Comparison of ENCODE assay signal across 7 mouse cellular contexts in the genomic region with DNA sequence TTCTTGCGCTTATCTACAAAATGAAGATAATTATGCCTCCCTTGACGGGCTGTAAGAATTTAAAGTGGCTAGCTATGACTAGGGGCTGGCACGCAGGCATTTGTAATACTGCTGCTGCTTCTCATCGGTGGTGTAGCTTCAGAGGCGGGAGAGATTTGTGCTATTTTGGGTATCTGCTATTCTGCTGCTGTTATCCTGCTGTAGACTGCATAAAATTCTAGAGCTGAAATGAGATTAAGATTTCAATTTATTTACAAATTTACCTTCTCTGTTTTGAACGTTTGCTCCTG. TPM values are rescaled to one million over a fixed set of nuclear protein-coding genes. Genes with fewer than 3 reads are reported as not detected.
DNase-seq lines count a peak whose midpoint lies in the region; ATAC-seq and TF ChIP-seq lines count a peak whose summit lies in the region.

No protein-coding gene starts in this region.

- H3K36me3 ChIP-seq in forebrain, embryonic 11.5 days (ENCODE audit: control insufficient read depth, insufficient read depth, low read length) = no peaks in the 10 kb centered on the region
- no peaks in the 10 kb centered on the region for H3K36me3 ChIP-seq in limb, embryonic 10.5 days

- no peak for ATAC-seq in forebrain, embryonic 11.5 days (replicated peaks; ENCODE audit: low FRiP score)

- TF ChIP-seq CTCF in lung, adult 2 months (IDR thresholded peaks at IDR 0.05; ENCODE audit: insufficient read depth, low read length) = no peak
- no peak for TF ChIP-seq CTCF in olfactory bulb, adult 2 months (IDR thresholded peaks at IDR 0.05; ENCODE audit: insufficient read depth, low read depth, low read length)

- WGBS in lung, adult 2 months = 56% methylated on average over 6 of the region's 6 CpGs
- WGBS in forebrain, embryonic 11.5 days = 71% methylated on average over 6 of the region's 6 CpGs
- 69% methylated on average over 6 of the region's 6 CpGs for WGBS in limb, embryonic 10.5 days
- WGBS in olfactory bulb, adult 2 months = 12% methylated on average over 6 of the region's 6 CpGs

- DNase-seq in lung, adult 2 months = no peak
- DNase-seq in lung, postnatal 25 days (ENCODE audit: low spot score) = no peak
- no peak for DNase-seq in forebrain, embryonic 11.5 days (ENCODE audit: low spot score)
- no peak for DNase-seq in limb, embryonic 10.5 days (ENCODE audit: low spot score)
- no peak for DNase-seq in thymus, postnatal 25 days
- DNase-seq in layer of hippocampus, postnatal 36 days = no peak

- peak overlapping the region; percentile 91 for H3K9ac ChIP-seq in forebrain, embryonic 11.5 days (ENCODE audit: low read length)

- peak overlapping the region; percentile 71 for H3K4me3 ChIP-seq in lung, adult 2 months (replicated peaks; ENCODE audit: extremely low read depth, low read depth, low read length)
- peak overlapping the region; percentile 95 for H3K4me3 ChIP-seq in forebrain, embryonic 11.5 days (ENCODE audit: low read depth, low read length)
- peak overlapping the region; percentile 100 for H3K4me3 ChIP-seq in limb, embryonic 10.5 days
- peak overlapping the region; percentile 86 for H3K4me3 ChIP-seq in olfactory bulb, adult 2 months (ENCODE audit: insufficient read depth, low read depth, low read length)

- no peaks in the 10 kb centered on the region for H3K9me3 ChIP-seq in forebrain, embryonic 11.5 days (ENCODE audit: control insufficient read depth, low read length)
- H3K9me3 ChIP-seq in limb, embryonic 10.5 days (replicated peaks) = no peaks in the 10 kb centered on the region

- peak overlapping the region; percentile 83 for H3K4me2 ChIP-seq in forebrain, embryonic 11.5 days (ENCODE audit: low read depth, low read length, severe bottlenecking)

- H3K27me3 ChIP-seq in forebrain, embryonic 11.5 days (ENCODE audit: control insufficient read depth, insufficient read depth, low read length) = no peaks in the 10 kb centered on the region
- no peaks in the 10 kb centered on the region for H3K27me3 ChIP-seq in limb, embryonic 10.5 days (ENCODE audit: low read depth, poor library complexity, severe bottlenecking)

- H3K4me1 ChIP-seq in lung, adult 2 months (ENCODE audit: control insufficient read depth, insufficient read depth, low read length) = peaks cover 4% of the 10 kb centered on the region
- peaks cover 7% of the 10 kb centered on the region; the same call in 1 of the 2 replicates for H3K4me1 ChIP-seq in forebrain, embryonic 11.5 days (replicated peaks; ENCODE audit: control insufficient read depth, insufficient read depth, low read length)
- H3K4me1 ChIP-seq in limb, embryonic 10.5 days = peaks cover 19% of the 10 kb centered on the region
- peaks cover 12% of the 10 kb centered on the region for H3K4me1 ChIP-seq in olfactory bulb, adult 2 months (ENCODE audit: control insufficient read depth, insufficient read depth, low read length)

- H3K27ac ChIP-seq in forebrain, embryonic 11.5 days (ENCODE audit: low read depth, low read length) = no peak overlapping the region
- H3K27ac ChIP-seq in limb, embryonic 10.5 days = no peak overlapping the region
- peak overlapping the region; percentile 92 for H3K27ac ChIP-seq in olfactory bulb, adult 2 months (ENCODE audit: insufficient read depth, low read depth, low read length)

- TF ChIP-seq POLR2A in lung, adult 2 months (IDR thresholded peaks at IDR 0.05; ENCODE audit: borderline replicate concordance, extremely low read depth, low read depth, low read length) = no peak
- no peak for TF ChIP-seq POLR2A in olfactory bulb, adult 2 months (IDR thresholded peaks at IDR 0.05; ENCODE audit: insufficient read depth, low read depth, low read length)

RNA-seq across cellular contexts. Expression of a gene that starts 1.1 kb away (rescaled TPM):
- polyA plus RNA-seq in lung, adult 2 months (2012; rRNA removed) = 23.4 and 31.2 TPM in 2 replicates
- 22.4 and 23.2 TPM in 2 replicates for polyA plus RNA-seq in forebrain, embryonic 11.5 days (2014; fragmentation: Nextera tagmentation; extraction: Ambion mirVana)
- polyA plus RNA-seq in limb, embryonic 10.5 days (2016; fragmentation: Nextera tagmentation; extraction: Ambion mirVana) = 15.4 and 17.5 TPM in 2 replicates
- polyA plus RNA-seq in olfactory bulb, adult 2 months (2012; ENCODE audit: insufficient read depth, insufficient read length, low replicate concordance, missing spikeins) = 226 and 246 TPM in 2 replicates
- total RNA-seq in layer of hippocampus, postnatal 36 days (2021) = 100 to 1,000 TPM; 119 to 122 TPM

RNA-seq across cellular contexts. Expression of a gene that starts 48.5 kb away (rescaled TPM):
- 0.60 and 0.70 TPM in 2 replicates for polyA plus RNA-seq in lung, adult 2 months (2012; rRNA removed)
- polyA plus RNA-seq in forebrain, embryonic 11.5 days (2014; fragmentation: Nextera tagmentation; extraction: Ambion mirVana) = 10.2 and 10.3 TPM in 2 replicates
- polyA plus RNA-seq in limb, embryonic 10.5 days (2016; fragmentation: Nextera tagmentation; extraction: Ambion mirVana) = 0.41 and 0.56 TPM in 2 replicates
- polyA plus RNA-seq in olfactory bulb, adult 2 months (2012; ENCODE audit: insufficient read depth, insufficient read length, low replicate concordance, missing spikeins) = not detected in 2 replicates
- total RNA-seq in layer of hippocampus, postnatal 36 days (2021) = 10 to 100 TPM; 29.6 to 30.2 TPM

RNA-seq across cellular contexts. Expression of a gene that starts 57.5 kb away (rescaled TPM):
- 24.4 and 25.2 TPM in 2 replicates for polyA plus RNA-seq in lung, adult 2 months (2012; rRNA removed)
- 20.7 and 25.4 TPM in 2 replicates for polyA plus RNA-seq in forebrain, embryonic 11.5 days (2014; fragmentation: Nextera tagmentation; extraction: Ambion mirVana)
- polyA plus RNA-seq in limb, embryonic 10.5 days (2016; fragmentation: Nextera tagmentation; extraction: Ambion mirVana) = 15.6 and 16.0 TPM in 2 replicates
- polyA plus RNA-seq in olfactory bulb, adult 2 months (2012; ENCODE audit: insufficient read depth, insufficient read length, low replicate concordance, missing spikeins) = 231 TPM in 1 of 2 replicates, not detected in the other
- total RNA-seq in layer of hippocampus, postnatal 36 days (2021) = 10 to 100 TPM; 92.1 to 96.4 TPM
